Mouse (Mus musculus) embryo, embryonic 11 days (tissue): ENCODE results near the gene Rnf128.
A peak's percentile ranks its signal among the peaks of the same experiment; 100 is the strongest.

Experiments
- DNase-seq: peaks from one replicate; pipeline ENCODE4 v3.0.0-alpha.2; 2015

Gene Rnf128

DNA sequence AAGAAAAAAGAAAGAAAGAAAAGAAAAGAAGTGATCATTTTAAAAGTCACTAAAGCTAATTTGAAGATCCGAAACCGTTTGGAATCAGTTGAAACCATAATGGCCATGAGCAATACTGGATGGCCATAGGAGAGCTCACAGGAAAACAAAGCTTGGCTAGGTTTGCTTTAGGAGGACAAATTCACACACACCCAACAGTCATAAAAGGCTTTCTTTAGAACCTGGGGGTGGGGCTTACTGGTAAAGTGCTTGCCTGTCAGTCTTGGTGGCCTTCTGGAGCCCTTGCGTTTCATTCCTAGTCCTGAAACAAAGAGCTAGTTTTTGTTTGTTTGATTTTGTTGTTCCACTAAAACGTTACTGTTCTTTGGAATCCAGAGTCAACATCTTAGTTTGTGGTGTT lies 71.6 kb downstream of the Rnf128 start:
- DNase-seq: no peak

DNA sequence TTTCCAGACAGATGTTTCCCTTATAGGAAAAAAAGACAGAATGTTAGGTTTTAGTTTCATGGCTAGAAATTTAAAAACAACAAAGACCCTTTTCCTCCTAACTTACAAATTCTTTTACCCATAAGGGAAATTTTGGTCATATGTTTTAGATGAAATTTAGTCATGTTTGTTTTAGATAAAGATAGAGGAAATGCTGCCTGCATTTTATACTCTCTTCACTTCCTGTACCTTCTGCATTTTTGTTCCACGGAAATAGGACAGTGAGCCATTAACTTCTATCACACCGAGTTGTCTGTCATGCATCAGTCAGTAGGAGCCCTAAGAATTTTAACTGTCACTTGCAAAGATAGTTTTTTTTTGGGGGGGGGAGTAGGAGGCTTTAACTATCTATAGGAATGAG lies 76.6 kb downstream of the Rnf128 start:
- DNase-seq: no peak

DNA sequence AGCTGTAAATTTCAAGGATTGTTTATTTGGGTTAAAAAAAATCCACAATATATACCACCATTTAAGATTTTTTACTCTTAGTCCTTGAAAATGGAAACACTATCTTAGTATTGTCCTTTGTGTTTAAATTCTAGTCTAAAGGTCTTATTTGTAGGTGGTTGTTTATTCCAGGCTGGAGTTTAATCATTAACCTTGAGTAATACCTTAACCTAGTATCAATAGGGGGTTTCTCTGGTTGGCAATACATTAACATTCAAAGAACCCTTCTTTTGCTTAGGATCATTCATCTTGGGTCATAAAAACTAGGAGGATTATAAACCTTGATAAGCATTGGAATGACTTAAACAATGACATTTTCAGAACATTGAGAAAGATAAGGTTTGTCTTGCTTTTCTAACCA lies 77.3 kb downstream of the Rnf128 start:
- DNase-seq: no peak

DNA sequence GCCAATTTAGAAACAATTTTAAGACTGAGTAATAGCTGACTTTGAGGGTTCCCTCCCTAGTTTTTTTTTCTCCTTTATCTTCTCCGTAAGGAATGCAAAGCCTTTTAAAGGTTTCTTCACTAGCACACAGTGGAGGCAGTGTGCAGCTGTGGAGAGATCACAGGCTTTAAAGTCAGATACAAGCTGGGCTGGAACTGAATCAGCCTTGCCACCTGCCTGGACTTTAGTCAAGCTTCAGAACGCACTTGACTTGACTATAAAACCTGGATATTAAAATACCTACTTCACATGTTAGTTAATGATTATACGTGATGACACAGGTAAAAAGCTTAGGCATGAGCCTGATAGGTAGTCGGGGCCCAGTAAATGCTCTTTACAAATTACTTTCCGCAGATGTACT lies 89.1 kb downstream of the Rnf128 start:
- DNase-seq: no peak

DNA sequence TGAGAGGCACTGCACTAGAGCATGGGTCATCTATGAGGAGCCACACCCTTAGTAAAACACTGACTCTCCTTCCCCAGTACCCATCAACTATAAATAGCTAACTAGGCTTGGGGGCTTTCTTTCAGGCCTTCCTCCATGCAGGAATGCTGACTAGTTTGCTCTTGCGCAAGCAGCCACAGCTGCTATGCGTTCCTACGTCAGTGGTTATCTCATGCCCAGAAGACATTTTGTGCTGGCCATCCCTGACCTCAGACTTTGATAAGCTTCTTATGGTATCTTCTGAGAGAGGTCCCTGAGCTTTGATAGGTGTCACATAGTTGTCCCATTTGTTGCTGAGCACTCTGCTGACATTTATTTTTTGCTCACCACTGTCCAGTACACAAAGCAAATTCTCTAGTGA lies 90.2 kb downstream of the Rnf128 start:
- DNase-seq: no peak

DNA sequence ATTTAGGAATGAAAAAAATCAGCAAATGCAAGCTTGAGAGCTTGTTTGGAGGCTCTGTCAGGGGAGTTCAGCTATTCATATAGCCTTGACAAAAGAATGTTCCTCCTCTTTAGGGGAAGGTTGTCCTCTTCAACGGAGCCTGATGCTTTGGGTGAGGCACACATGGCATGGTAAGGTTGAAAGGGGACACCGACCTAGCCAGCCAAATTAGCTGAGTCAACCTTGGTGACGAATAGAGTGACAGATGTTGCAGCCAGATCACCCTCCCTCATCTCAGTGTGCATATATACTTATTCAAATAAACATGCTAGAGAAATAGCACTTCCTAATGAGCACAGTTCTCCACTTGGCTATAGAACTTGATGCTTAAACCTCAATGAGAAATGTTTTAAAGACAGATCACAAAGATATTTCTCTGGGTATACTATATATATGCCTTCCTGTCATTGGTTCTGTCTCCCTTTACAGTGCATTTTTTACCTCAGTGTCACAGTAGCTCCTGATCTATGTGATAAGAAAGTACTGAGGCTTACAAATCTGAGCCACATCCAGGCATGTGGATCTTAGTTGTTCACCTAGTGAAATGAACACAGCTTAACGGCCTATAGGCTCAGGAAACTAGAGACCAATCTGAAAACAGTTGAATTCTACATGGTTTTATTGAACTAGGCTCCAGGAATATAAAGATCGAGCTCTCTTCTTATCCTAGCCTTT lies 91.4 kb downstream of the Rnf128 start:
- DNase-seq: no peak

DNA sequence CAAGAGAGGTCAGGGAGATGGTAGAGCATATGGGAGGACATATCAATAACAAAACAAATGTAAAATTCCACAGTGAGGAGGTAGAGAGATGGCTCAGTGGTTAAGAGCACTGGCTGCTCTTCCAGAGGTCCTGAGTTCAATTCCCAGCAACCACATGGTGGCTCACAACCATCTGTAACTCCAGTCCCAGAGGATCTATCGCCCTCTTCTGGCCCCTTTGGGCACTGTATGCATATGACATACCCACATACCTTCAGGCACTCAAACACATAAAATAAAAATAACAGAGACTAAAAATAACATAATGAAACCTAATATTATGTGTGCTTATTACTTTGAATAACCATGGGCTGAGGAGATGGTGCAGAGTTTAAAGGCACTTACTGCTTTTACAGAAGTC lies 99.0 kb downstream of the Rnf128 start:
- no peak for DNase-seq

DNA sequence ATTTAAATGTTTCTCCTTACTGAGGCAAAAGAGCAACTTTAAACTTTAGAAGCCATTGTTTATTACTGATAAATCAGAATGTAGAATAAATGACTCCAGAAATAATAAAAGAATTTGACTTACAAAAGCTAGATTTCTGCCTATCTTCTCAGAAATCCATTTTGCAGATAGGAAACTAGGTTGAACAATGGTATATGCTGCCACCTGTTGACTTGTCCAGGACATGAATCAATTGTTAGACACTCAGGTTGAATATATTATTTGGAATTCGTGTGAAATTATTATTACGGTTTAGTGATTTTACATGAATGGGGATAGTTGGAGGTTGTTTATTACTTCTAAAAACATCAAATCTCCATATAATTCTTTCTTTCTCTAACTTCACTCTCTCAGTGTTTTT lies 102.7 kb downstream of the Rnf128 start:
- peak; percentile 12 for DNase-seq

DNA sequence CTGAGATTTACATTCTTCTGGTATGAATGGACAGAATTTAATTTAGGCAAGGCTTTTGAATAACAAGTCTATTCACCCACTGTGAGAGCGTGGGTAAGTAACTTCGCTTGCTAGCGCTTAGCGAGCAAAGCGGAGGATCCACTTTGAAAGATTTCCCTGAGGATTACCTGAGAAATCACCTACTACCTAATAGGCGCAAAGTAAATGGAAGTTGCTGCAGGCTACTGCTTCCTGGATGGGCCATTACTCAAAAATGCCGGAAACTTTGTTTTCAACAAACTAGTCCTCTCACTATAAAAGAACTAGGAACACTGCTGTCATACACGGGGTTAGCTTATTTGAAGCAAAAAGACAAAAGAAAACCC lies 121.3 kb downstream of the Rnf128 start:
- no peak for DNase-seq

DNA sequence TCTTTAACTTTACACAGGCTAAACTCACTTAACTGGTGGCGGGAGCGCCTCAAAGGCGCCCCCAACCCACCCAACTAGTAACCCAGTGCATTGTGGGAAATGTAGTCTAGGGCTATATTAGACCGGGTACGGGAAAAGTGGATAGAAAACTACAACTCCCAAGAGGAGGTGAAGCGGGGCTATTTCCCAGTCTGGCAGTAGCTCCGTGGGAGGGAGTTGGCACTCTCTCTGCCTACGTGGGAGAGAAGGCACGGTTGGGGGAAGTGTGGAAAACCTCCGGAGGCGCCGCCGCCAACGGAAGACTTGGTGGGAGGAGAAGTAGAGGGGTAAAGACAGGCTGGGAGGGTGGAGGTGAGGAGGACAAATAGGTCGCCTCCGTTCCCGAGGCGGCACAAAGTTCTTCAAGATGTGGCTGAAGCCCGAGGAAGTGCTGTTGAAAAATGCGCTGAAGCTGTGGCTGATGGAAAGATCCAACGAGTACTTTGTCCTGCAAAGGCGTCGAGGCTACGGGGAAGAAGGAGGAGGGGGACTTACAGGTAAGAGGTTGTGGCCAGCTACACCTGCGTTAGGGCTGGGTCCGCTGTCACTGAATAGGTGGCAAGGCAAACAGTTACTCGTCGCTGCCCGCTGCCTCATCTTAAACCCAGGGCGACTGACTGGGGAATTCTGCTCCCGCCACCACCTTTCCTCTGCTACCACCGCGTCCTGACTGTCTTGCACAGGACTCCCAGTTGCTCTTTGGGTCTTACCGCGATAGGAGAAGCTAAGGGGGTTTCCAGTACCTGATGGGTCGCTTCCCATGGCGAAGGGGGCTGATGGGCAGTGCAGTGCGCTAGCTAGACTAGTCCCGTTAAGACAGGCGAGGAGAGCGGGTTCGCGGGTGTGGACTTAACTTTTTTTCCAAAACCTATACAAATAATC lies 121.9 kb downstream of the Rnf128 start, which contains the start of gene Tbc1d8b:
TSS of gene Tbc1d8b (plus strand) at position 222 of the 921 bp plus-strand sequence.
- peak; percentile 92 for DNase-seq

DNA sequence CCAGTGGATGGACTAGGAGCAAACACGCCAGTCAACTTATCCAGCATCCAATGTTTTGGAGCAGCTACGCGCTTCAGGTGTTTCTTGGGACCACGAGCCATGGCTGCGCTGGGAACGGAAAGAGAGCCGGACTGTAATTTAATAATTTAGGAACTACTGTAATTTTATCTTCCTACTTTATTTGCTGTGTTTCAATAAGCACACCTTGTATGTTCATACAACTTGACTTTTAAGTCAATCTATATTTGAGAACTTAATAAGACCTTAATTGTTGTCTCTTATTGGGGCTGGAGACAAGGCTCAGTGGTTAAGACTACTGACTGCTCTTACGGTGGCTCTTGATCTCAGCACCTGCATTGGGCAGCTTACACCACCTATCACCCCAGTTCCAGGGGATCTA lies 151.3 kb downstream of the Rnf128 start, which contains the start of gene Gm15013:
TSS of gene Gm15013 (minus strand) at position 101 of the 400 bp plus-strand sequence.
- DNase-seq: no peak

DNA sequence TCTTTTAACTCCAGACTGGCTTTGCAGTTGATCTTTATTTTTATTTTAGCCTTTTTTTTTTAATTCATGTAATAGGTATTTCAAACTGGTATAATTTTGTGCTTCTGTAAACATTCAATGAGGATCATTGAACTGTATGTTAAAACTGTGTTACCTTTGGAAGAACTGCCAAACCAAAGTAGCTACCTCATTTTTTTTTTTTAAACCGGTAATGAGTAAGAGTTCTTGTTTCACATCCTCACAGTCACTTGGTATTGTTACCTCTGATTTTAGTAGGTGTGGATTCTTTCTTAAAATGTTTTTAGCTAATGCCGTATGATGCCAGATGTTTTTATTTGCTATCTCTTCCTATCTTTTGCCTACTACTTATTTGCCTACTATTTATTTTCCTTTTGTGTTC lies 159.2 kb downstream of the Rnf128 start:
- DNase-seq: no peak
